Mouse (Mus musculus): Measurements from ENCODE around the gene Gm20521. TPM values are rescaled to one million over a fixed set of nuclear protein-coding genes. Genes with fewer than 3 reads are reported as not detected.
"Not testable (repeated sequence)": the region's sequence is repeated elsewhere in the genome, so short reads cannot be mapped to it uniquely, and the experiment has no call there.

Gm20521 gene
- total RNA-seq, 4 experiments from 2014 or later: 25.6 TPM; not detected in 3

DNA sequence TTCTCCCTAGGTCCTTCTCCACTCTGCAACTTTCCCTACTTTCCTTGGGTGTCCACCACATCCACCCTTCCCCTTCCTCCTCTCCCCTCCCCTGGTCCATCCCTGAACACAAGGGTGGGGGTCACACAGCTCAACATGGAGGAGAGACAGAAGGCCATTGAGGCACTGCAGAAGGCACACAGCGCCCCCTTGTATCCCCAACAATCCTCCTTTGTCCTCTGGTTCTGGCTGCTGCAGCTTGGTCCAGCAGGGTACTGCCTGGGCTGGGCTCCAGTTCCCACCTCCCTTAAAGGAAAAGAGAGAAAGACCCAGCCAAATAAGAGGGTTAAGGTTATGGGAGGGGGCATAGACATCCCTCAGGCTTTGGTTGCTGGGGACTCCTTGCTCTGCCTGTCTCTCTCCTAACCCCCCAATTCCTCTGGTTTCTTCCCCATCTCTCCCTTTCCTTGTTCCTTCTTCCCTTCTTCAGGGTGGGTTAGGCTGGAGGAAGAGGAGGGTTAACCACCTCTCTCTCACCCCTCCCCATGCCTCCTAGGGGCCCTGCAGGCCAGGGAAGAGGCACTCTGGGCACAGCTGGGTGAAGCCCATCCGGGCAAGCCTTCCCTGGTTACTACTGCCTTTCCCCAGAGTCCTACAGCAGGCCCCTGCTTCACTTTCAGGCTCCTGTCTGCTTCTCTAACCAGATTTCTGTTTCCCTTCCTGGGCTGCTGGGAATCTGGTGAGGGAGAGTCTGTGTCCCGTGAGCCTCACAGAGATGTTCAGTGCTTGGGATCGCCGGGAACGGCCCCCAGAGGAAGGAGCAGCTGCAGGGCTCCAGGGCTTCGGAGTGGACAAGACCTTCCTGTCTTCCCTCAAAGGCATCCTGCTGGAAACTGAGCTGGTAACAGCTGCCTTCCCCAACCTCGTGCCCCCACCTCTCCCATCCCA, 52.9 kb downstream of the Gm20521 start, which contains the start of gene Cmtm5:
Cmtm5 (plus strand) TSS at position 358 of the 927 bp plus-strand sequence.
- peak; percentile 85 to 88 for DNase-seq (ENCODE audit: low spot score in 2 of 2)

DNA sequence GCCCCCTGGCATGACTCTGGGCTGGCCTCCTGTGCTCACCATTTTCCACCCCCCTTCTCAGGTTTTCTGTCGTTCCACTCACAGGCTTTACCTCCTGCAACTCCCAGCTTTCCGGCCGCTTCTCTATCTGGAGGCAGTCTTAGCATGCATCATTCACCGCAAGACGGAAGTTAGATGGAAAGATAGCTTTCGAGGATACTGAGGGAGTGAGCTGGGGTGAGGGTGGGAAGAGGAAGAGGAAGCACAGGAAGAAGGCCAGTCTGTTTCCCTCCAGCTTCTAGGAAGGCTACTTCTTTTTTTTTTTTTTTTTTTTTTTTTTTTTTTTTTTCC, 53.6 kb downstream of the Gm20521 start:
- no peak for DNase-seq (ENCODE audit: low spot score in 2 of 2)

DNA sequence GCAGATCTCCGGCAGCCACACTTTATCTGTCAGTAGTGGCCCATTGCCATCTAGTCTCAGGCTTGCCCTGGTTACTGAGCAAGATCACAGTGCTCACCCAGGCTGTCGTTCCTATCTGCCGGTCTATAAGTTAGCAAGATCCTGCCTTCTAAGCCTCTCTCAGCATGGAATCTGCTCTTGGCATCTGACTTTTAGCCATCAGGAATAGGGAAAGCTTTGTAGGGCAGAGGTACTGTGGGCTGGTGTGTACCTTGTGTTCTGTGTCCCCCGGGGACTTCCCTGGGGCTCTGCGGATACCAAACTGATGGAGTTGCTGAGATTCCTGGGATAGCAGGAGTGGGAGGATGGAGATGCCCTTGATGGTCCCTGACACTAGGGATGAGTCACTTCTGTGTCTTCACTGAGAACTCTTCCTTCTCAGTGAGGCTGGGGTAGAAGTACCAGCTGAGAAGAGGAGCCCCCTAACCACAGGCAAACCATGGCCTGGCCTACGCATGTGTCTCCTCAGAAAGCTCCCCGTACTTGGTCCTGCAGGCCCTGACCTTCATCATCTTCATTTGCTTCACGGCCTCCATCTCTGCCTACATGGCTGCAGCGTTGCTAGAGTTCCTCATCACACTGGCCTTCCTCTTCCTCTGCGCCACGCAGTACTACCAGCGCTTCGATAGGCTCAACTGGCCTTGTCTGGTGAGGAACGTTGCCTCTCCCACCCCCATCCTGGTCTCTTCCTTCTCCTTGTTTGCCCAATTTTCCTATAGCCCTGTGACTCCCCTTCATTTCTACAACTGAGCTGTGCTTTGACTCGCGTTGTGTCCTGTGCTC, 54.3 kb downstream of the Gm20521 start:
- DNase-seq (ENCODE audit: low spot score in 2 of 2): no peak

DNA sequence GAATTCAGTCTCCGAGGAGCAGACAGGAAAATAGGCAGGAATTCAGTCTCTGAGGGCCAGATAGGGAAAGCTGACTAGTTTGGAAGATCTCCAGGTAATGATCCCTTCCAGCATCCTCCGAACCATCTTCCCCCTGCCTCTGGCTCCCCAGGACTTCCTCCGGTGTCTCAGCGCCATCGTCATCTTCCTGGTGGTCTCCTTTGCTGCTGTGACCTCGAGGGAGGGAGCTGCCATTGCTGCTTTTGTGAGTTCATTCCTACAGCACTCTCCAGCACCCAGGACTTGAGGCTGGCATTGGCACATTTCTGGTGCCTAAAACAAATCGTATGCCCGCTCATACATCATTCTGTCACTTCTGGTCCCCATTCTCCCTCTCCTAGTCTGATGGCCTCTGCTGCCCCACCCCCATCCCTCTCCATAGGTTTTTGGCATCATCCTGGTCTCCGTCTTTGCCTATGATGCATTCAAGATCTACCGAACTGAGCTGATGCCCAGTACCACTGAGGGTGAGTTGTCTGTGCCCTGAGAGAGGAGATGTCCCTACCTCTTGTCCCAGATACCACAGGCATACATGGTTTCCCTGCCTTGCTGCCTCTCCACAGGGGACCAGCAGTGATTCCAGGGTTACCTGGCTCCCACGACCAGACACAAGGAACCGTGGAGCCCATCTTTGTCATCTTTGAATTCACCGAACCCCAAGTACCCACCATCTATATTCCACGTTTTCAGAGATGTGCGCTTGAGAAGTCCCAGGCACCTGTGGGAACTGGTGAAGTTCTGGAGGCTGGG, 55.4 kb downstream of the Gm20521 start:
- no peak for DNase-seq (ENCODE audit: low spot score in 2 of 2)

DNA sequence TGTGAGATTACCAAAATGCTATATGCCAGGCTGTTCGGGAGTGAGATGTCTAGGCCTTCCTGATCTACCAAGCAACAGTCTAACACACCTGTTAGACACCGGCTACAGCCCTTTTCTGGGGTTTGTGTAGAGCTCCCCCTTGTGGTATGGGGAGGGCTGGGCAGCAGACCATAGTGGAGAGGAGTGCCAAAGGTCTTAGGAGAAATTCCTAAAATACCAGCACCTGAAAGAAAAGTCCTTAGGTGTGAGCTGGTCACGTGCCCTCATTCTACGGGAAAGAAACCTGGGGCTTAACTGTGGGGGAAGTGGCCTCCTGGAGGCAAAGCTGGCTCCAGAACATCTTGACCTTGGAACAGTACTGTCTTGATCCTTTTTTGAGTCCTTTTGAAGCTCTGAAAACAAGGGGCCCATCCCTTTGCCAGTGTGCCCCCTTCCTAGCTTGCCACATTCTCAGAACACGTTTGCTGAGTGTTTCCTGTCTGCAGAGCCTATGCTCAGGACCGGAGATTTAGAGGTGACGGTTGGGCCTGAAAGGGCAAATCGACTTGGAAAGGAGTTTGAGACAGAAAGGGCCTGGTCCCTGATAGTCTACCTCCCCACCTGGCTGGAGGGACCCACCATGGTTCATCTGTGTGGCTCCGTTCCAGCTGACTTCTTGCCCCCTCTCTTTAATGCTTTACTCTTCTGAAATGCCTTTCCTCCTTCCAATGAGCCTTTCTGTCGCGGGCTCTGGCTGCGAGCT, 56.4 kb downstream of the Gm20521 start:
- peak in 1 of 2 experiments; percentile 56 for DNase-seq (ENCODE audit: low spot score in 2 of 2)

DNA sequence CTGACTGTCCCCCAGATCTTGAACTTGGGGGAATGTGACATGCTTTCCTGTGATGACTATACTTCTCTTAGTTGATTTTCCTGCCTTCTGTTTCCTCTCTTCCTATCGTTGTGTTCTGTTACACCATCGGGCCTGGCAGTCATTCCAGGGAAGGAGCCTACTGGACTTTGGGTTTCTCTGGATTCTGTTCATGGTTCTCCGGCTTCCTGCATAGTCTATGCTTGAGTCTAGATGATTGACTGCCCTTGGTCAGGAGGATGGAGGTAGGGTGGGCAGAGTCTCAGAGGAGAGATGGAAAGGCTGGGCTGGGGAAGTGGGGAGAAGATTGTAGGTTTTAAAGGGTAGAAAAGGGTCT, 56.9 kb downstream of the Gm20521 start:
- no peak for DNase-seq (ENCODE audit: low spot score in 2 of 2)

DNA sequence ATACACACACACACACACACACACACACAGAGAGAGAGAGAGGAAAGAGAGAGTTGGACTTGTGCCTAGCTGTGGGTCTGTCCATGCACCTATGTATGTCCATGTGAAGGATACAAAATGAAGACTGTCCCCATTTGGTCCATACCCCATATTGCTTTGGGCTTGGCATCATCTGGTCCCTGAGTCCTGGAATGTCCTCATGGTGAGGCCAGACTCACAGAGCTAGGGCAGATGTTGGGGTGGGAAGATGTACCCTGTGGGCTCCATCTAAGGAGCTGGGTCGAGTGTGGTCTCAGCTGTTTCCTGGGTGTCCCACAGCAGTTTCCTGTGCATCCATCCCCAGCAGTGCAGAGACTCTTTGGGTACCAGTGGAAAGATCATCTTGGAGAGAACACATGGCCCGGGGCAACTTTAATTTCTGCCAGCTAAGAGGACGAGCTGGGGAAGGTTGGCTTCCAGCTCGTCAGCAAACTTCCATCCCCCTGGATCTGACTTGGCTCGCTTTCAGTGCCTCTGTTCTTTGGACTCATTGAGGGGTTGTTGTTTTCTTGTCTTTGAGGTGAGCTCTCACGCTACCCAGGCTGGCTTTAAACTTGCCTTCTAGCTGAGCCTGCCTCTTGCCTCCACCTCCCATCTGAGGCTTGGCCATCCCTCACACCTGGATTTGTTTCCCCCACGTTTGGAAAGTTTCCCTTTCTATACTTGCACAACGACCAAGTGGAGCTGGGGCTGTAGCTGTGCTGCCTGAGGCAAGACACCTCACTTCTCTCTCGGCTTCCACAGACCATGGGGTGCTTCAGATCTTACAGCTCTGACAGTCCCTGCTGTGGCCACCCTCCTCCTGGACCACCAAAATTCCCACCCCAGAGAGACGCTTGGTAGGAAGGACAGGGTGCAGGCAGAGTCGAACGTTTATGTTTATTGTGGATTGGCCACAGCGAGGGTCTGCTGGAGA, 58.1 kb downstream of the Gm20521 start:
- DNase-seq (ENCODE audit: low spot score in 2 of 2): no peak

DNA sequence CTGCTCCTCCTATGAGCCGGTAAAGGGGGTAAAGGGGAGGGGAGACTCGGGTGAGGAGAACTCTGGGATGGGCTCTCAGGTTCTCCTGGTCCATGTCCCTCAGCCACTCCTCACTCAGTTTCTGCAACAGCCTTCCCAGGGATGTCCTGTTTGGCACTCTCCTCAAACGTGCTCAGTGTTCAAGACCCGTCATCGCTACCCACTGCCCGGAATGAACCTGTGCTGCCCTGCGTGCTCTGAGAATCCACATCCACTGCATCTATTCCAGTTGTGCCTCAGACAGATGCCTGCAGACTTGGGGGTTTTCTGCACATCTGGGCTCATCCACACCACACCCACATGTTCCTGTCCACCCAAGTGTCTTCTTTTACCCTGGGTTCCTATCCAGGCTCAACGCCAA, 59.2 kb downstream of the Gm20521 start:
- no peak for DNase-seq (ENCODE audit: low spot score in 2 of 2)

DNA sequence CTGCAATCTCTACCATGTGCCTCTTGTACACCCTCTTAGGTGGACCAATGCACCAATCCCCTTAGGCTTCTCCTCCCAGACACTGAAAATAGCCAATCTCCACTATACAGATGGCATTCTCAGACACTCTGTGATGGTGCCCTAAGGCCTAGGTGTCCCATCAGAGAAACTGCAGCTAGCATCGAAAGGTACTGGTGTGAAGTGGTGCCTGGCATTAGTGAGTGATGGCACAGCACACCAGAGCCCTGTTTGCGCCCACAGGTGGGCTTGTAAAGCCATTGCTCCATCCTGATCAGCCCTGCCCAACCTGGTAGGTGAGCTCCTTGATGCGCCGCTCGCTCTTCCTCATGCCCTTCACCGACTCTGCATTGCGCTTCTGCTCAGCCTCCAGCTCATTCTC, 60.7 kb downstream of the Gm20521 start:
- no peak for DNase-seq (ENCODE audit: low spot score in 2 of 2)

DNA sequence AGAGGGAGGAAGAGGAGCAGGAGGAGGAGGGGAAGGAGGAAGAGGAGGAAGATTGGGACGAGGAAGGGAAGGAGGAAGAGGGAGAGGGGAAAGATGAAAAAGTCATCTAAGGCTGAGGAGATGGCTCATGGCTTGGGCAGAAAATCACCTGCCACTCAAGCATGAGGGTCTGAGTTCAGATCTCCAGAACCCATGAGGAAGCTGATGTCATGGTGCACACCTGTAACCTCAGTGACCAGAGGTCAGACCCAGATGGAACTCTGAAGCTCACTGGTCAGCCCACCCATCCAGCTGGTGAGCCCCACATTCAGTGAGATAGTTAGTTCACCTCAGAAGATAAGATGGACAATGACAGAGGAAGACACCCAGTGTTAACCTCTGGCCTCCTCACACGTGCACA, 61.7 kb downstream of the Gm20521 start:
- no peak for DNase-seq (ENCODE audit: low spot score in 2 of 2)

DNA sequence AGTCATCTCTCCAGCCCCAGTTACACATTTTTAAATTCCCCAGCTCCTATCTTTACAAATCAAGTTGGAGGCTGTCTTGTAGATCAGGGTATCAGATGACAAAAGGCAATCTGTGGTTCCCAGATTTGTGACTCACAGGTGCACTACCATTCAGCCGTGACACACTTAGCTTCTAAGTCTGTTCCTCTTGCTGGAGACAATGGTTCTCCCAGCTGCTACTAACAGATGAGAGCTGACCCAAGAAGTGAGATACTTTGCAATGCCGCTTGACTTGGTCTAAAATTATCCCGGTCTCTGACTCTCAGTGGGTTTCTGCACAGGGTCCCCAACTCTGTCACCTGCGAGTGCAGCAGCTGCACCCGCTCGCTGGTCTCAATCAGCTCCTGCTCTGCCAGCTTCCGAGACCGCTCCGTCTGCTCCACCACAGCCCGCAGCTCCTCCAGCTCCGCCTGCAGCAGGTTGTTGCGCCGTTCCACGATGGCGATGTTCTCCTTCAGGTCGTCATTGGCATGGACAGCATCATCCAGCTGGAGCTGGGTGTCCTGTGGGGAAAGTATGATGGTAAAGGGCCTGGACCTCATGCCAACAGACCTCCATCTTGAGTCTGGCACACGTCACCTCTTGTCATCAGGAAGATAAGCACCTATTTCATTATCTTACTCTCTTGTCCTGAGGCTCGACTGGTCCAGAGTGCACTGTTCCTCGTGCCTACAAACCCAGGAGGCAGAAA, 62.9 kb downstream of the Gm20521 start:
- no peak for DNase-seq (ENCODE audit: low spot score in 2 of 2)

DNA sequence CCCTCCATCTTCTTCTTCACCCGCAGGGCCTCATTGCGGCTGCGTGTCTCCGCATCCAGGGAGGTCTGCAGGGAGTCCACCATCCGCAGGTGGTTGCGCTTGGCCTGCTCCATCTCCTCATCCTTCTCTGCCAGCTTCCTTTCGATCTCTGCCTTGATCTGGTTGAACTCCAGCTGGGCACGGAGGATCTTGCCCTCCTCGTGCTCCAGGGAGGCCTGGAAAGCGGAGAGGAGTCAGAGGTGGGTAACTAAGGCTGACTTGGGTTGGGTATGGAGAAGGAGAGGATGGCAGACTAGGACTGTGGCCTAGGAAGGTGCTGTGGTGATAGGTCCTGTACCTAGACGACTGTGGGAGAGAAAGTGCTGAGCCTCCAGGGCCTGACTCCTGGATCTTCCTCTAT, 63.8 kb downstream of the Gm20521 start:
- not testable (repeated sequence) for DNase-seq (ENCODE audit: low spot score in 2 of 2)

Other genes starting within 250 kb of the Gm20521 start
- gene Gm17606, start 242.5 kb upstream of the Gm20521 start, total RNA-seq (2022): not detected
- 10 to 100 TPM; 16.0 to 24.1 (median 20.7) TPM for gene Cdh24, start 242.1 kb upstream of the Gm20521 start, total RNA-seq (2022)
- gene 1700123O20Rik, start 197.2 kb upstream of the Gm20521 start, total RNA-seq (2022): 10 to 100 TPM; 17.9 to 27.8 (median 23.7) TPM
- 100 to 1,000 TPM; 190 to 255 (median 232) TPM for gene Acin1, start 196.5 kb upstream of the Gm20521 start, total RNA-seq (2022)
- under 1 TPM in 1 of 4 experiments, not detected in 3; 0.18 TPM for gene Gm29776, start 184.6 kb upstream of the Gm20521 start, total RNA-seq (2022)
- not detected for gene Cebpe, start 171.3 kb upstream of the Gm20521 start, total RNA-seq (2022)
- 10 to 100 TPM; 49.8 to 67.2 (median 58.5) TPM for gene Slc7a8, start 101.5 kb upstream of the Gm20521 start, total RNA-seq (2022)
- not detected for gene Rnf212b, start 69.3 kb upstream of the Gm20521 start, total RNA-seq (2022)
- 10 to 100 TPM; 20.3 to 33.2 (median 26.2) TPM for gene Homez, start 12.5 kb upstream of the Gm20521 start, total RNA-seq (2022)
- 10 to 100 TPM; 18.2 to 23.0 (median 22.2) TPM for gene Ppp1r3e, start 5.9 kb upstream of the Gm20521 start, total RNA-seq (2022)
- 100 to 1,000 TPM; 117 to 125 (median 121) TPM for gene Bcl2l2, start 64 bp upstream of the Gm20521 start, total RNA-seq (2022)
- 100 to 1,000 TPM; 260 to 320 (median 270) TPM for gene Pabpn1, start 9.1 kb downstream of the Gm20521 start, total RNA-seq (2022)
- 100 to 1,000 TPM; 629 to 644 (median 642) TPM for gene Slc22a17, start 29.7 kb downstream of the Gm20521 start, total RNA-seq (2022)
- 10 to 100 TPM; 10.1 to 13.7 (median 12.4) TPM for gene Efs, start 42.7 kb downstream of the Gm20521 start, total RNA-seq (2022)
- gene Il25, start 49.3 kb downstream of the Gm20521 start, total RNA-seq (2022): under 1 TPM in 1 of 4 experiments, not detected in 3; 0.47 TPM
- gene Cmtm5, start 52.8 kb downstream of the Gm20521 start, total RNA-seq (2022): 10 to 100 TPM; 62.4 to 83.2 (median 76.3) TPM
- 1 to 10 TPM; 1.7 to 5.4 (median 2.6) TPM for gene Myh6, start 83.5 kb downstream of the Gm20521 start, total RNA-seq (2022)
- gene Gm17428, start 93.5 kb downstream of the Gm20521 start, total RNA-seq (2022): not detected
- 1 to 10 TPM; 6.0 to 10.0 (median 7.8) TPM for gene Myh7, start 111.2 kb downstream of the Gm20521 start, total RNA-seq (2022)
- 10 to 100 TPM; 32.5 to 39.5 (median 34.1) TPM for gene Ngdn, start 132.0 kb downstream of the Gm20521 start, total RNA-seq (2022)
- 10 to 100 TPM; 45.9 to 69.4 (median 55.7) TPM for gene Zfhx2, start 208.9 kb downstream of the Gm20521 start, total RNA-seq (2022)
- gene Thtpa, start 211.3 kb downstream of the Gm20521 start, total RNA-seq (2022): 10 to 100 TPM; 19.5 to 23.2 (median 22.3) TPM
- 10 to 100 TPM; 10.8 to 20.7 (median 14.8) TPM for gene Ap1g2, start 223.2 kb downstream of the Gm20521 start, total RNA-seq (2022)
- 100 to 1,000 TPM; 361 to 416 (median 386) TPM for gene Jph4, start 233.5 kb downstream of the Gm20521 start, total RNA-seq (2022)